Mouse (Mus musculus) MEL-GATA-1-ER (cell line): ENCODE measurements around the gene Serpina3i.
"Not testable (repeated sequence)": the region's sequence is repeated elsewhere in the genome, so short reads cannot be mapped to it uniquely, and the experiment has no call there.

Source experiments
- DNase-seq: peaks from one replicate; pipeline ENCODE4 v3.0.0-alpha.2; 2012; ENCODE audit warnings: low read depth; ENCODE audit errors: extremely low read depth

The Serpina3i gene

GRCm38 (mm10) chr12:104262863-104263262, at the start of gene Serpina3i:
TSS of gene Serpina3i (plus strand) at chr12:104263122.
- DNase-seq, result no peak

GRCm38 (mm10) chr12:104213689-104214444, 49.1 kb upstream of the Serpina3i start:
- DNase-seq, result no peak

GRCm38 (mm10) chr12:104214445-104214753, 48.5 kb upstream of the Serpina3i start, which contains the start of gene Serpina3f:
TSS of gene Serpina3f (plus strand) at chr12:104214544.
- DNase-seq, result no peak

- DNase-seq, result no peak
Observed at GRCm38 (mm10) chr12:104215249-104215648, 47.7 kb upstream of the Serpina3i start.

GRCm38 (mm10) chr12:104221616-104222015, 41.3 kb upstream of the Serpina3i start:
- no peak for DNase-seq

GRCm38 (mm10) chr12:104223690-104224089, 39.2 kb upstream of the Serpina3i start:
- no peak for DNase-seq

- no peak for DNase-seq
Observed at GRCm38 (mm10) chr12:104224598-104225300, 38.2 kb upstream of the Serpina3i start.

GRCm38 (mm10) chr12:104230762-104231161, 32.2 kb upstream of the Serpina3i start:
- DNase-seq, result no peak

- DNase-seq, result no peak
Observed at GRCm38 (mm10) chr12:104235915-104236314, 27.0 kb upstream of the Serpina3i start, which contains the start of gene Serpina3g. TSS of gene Serpina3g (plus strand) at chr12:104236245.

GRCm38 (mm10) chr12:104238048-104238447, 24.9 kb upstream of the Serpina3i start:
- DNase-seq, result not testable (repeated sequence)

GRCm38 (mm10) chr12:104243307-104243706, 19.6 kb upstream of the Serpina3i start:
- no peak for DNase-seq

GRCm38 (mm10) chr12:104245092-104245491, 17.8 kb upstream of the Serpina3i start:
- DNase-seq, result no peak

GRCm38 (mm10) chr12:104245595-104245994, 17.3 kb upstream of the Serpina3i start:
- no peak for DNase-seq

- DNase-seq, result no peak
Observed at GRCm38 (mm10) chr12:104247553-104248002, 15.3 kb upstream of the Serpina3i start.

GRCm38 (mm10) chr12:104248231-104248630, 14.7 kb upstream of the Serpina3i start:
- DNase-seq, result no peak

GRCm38 (mm10) chr12:104261041-104261440, 1.9 kb upstream of the Serpina3i start:
- no peak for DNase-seq

- DNase-seq, result no peak
Observed at GRCm38 (mm10) chr12:104266374-104266773, 3.5 kb downstream of the Serpina3i start.

GRCm38 (mm10) chr12:104278216-104279055, 15.5 kb downstream of the Serpina3i start:
- DNase-seq, result no peak

- no peak for DNase-seq
Observed at GRCm38 (mm10) chr12:104279056-104279435, 16.1 kb downstream of the Serpina3i start.

- DNase-seq, result no peak
Observed at GRCm38 (mm10) chr12:104283380-104283779, 20.5 kb downstream of the Serpina3i start.

GRCm38 (mm10) chr12:104288336-104288735, 25.4 kb downstream of the Serpina3i start:
- DNase-seq, result no peak

GRCm38 (mm10) chr12:104289872-104290271, 26.9 kb downstream of the Serpina3i start:
- DNase-seq, result no peak
